Mouse (Mus musculus): ENCODE measurements around the gene Fam214b. TPM values are rescaled to one million over a fixed set of nuclear protein-coding genes. Genes with fewer than 3 reads are reported as not detected.

Fam214b gene
- total and polyA plus RNA-seq, 2 experiments, result 4.0 to 6.2 TPM

GRCm38 (mm10) chr4:43065471-43065870 is 19.5 kb upstream of the Fam214b start:
- Histone ChIP-seq H3K36me3 (ENCODE audit: control insufficient read depth, insufficient read depth, low read length) (no peaks in the 10 kb centered on the region), H3K4me1 (ENCODE audit: control insufficient read depth, insufficient read depth, low read length) (peaks cover 2% of the 10 kb centered on the region; the same call in 1 of the 2 replicates), H3K9ac (ENCODE audit: low read depth, low read length) (no peak overlapping the region), H3K4me3 (ENCODE audit: insufficient read depth, low read depth, low read length) (no peak overlapping the region), H3K79me2 (ENCODE audit: control insufficient read depth, insufficient read depth, low read length) (no peaks in the 10 kb centered on the region), H3K27me3 (ENCODE audit: control insufficient read depth, insufficient read depth, low read length) (0 out of 2 replicates have a peak, but pooled peaks cover 2% of the 10 kb centered on the region), H3K27ac (replicated peaks; ENCODE audit: insufficient read depth, low read depth, low read length) (no peak overlapping the region)
- TF ChIP-seq CTCF (IDR thresholded peaks at IDR 0.05; ENCODE audit: low read depth, low read length) (no peak), POLR2A (IDR thresholded peaks at IDR 0.05; ENCODE audit: extremely low read depth, insufficient read depth, low read length) (no peak)
- no peak for DNase-seq (ENCODE audit: extremely low read depth, low read depth, low spot score)
- 96% methylated on average over 4 of the region's 4 CpGs for WGBS

GRCm38 (mm10) chr4:43060286-43060685 is 14.3 kb upstream of the Fam214b start:
- Histone ChIP-seq H3K79me2 (ENCODE audit: control insufficient read depth, insufficient read depth, low read length) (no peaks in the 10 kb centered on the region), H3K27ac (replicated peaks; ENCODE audit: insufficient read depth, low read depth, low read length) (no peak overlapping the region), H3K9ac (ENCODE audit: low read depth, low read length) (no peak overlapping the region), H3K4me3 (ENCODE audit: insufficient read depth, low read depth, low read length) (no peak overlapping the region), H3K27me3 (ENCODE audit: control insufficient read depth, insufficient read depth, low read length) (0 out of 2 replicates have a peak, but pooled peaks cover 2% of the 10 kb centered on the region), H3K4me1 (ENCODE audit: control insufficient read depth, insufficient read depth, low read length) (peaks cover 3% of the 10 kb centered on the region; the same call in 1 of the 2 replicates), H3K36me3 (ENCODE audit: control insufficient read depth, insufficient read depth, low read length) (no peaks in the 10 kb centered on the region)
- 64% methylated on average over 3 of the region's 3 CpGs for WGBS
- TF ChIP-seq CTCF (IDR thresholded peaks at IDR 0.05; ENCODE audit: low read depth, low read length) (no peak), POLR2A (IDR thresholded peaks at IDR 0.05; ENCODE audit: extremely low read depth, insufficient read depth, low read length) (no peak)
- DNase-seq (ENCODE audit: extremely low read depth, low read depth, low spot score), result no peak

GRCm38 (mm10) chr4:43059697-43060096 is 13.7 kb upstream of the Fam214b start:
- Histone ChIP-seq H3K27ac (replicated peaks; ENCODE audit: insufficient read depth, low read depth, low read length) (no peak overlapping the region), H3K27me3 (ENCODE audit: control insufficient read depth, insufficient read depth, low read length) (0 out of 2 replicates have a peak, but pooled peaks cover 2% of the 10 kb centered on the region), H3K4me3 (ENCODE audit: insufficient read depth, low read depth, low read length) (peak overlapping the region; percentile 76; the same call in 1 of the 2 replicates), H3K4me1 (ENCODE audit: control insufficient read depth, insufficient read depth, low read length) (peaks cover 3% of the 10 kb centered on the region; the same call in 1 of the 2 replicates), H3K36me3 (ENCODE audit: control insufficient read depth, insufficient read depth, low read length) (no peaks in the 10 kb centered on the region), H3K9ac (ENCODE audit: low read depth, low read length) (no peak overlapping the region), H3K79me2 (ENCODE audit: control insufficient read depth, insufficient read depth, low read length) (no peaks in the 10 kb centered on the region)
- no peak for DNase-seq (ENCODE audit: extremely low read depth, low read depth, low spot score)
- 43% methylated on average over 3 of the region's 3 CpGs for WGBS
- no peak for TF ChIP-seq CTCF (IDR thresholded peaks at IDR 0.05; ENCODE audit: low read depth, low read length)

- H3K4me3 ChIP-seq (ENCODE audit: insufficient read depth, low read depth, low read length), result peak within 1 kb of the TSS; percentile 76
- H3K27me3 ChIP-seq (ENCODE audit: control insufficient read depth, insufficient read depth, low read length), result 0 out of 2 replicates have a peak, but pooled peaks cover 2% of the 10 kb centered on the region
- H3K36me3 ChIP-seq (ENCODE audit: control insufficient read depth, insufficient read depth, low read length), result no peaks in the 10 kb centered on the region
- peaks cover 3% of the 10 kb centered on the region; the same call in 1 of the 2 replicates for H3K4me1 ChIP-seq (ENCODE audit: control insufficient read depth, insufficient read depth, low read length)
- no peak within 1 kb of the TSS for H3K27ac ChIP-seq (replicated peaks; ENCODE audit: insufficient read depth, low read depth, low read length)
- no peaks in the 10 kb centered on the region for H3K79me2 ChIP-seq (ENCODE audit: control insufficient read depth, insufficient read depth, low read length)
- peak within 1 kb of the TSS; percentile 75 for H3K9ac ChIP-seq (ENCODE audit: low read depth, low read length)
- WGBS, result 1% methylated on average over 88 of the region's 90 CpGs
- TF ChIP-seq POLR2A (IDR thresholded peaks at IDR 0.05; ENCODE audit: extremely low read depth, insufficient read depth, low read length) (peak; percentile 41; the same call in 1 of the 2 replicates), CTCF (IDR thresholded peaks at IDR 0.05; ENCODE audit: low read depth, low read length) (no peak)
- peak; percentile 86 for DNase-seq (ENCODE audit: extremely low read depth, low read depth, low spot score)
Observed at GRCm38 (mm10) chr4:43058753-43059654, 13.0 kb upstream of the Fam214b start, which contains the start of gene Unc13b. Unc13b (plus strand) TSS chr4:43058953.

GRCm38 (mm10) chr4:43058392-43058752 is 12.4 kb upstream of the Fam214b start:
- 0 out of 2 replicates have a peak, but pooled peaks cover 2% of the 10 kb centered on the region for H3K27me3 ChIP-seq (ENCODE audit: control insufficient read depth, insufficient read depth, low read length)
- H3K36me3 ChIP-seq (ENCODE audit: control insufficient read depth, insufficient read depth, low read length), result no peaks in the 10 kb centered on the region
- H3K4me1 ChIP-seq (ENCODE audit: control insufficient read depth, insufficient read depth, low read length), result peaks cover 3% of the 10 kb centered on the region; the same call in 1 of the 2 replicates
- 30% methylated on average over 8 of the region's 8 CpGs for WGBS
- no peak for DNase-seq (ENCODE audit: extremely low read depth, low read depth, low spot score)
- H3K4me3 ChIP-seq (ENCODE audit: insufficient read depth, low read depth, low read length), result no peak overlapping the region
- TF ChIP-seq POLR2A (IDR thresholded peaks at IDR 0.05; ENCODE audit: extremely low read depth, insufficient read depth, low read length), result no peak
- TF ChIP-seq CTCF (IDR thresholded peaks at IDR 0.05; ENCODE audit: low read depth, low read length), result no peak
- no peak overlapping the region for H3K27ac ChIP-seq (replicated peaks; ENCODE audit: insufficient read depth, low read depth, low read length)
- no peaks in the 10 kb centered on the region for H3K79me2 ChIP-seq (ENCODE audit: control insufficient read depth, insufficient read depth, low read length)
- H3K9ac ChIP-seq (ENCODE audit: low read depth, low read length), result no peak overlapping the region

Data from liver, adult 2 months (tissue).